Mouse (Mus musculus) cerebral cortex, adult 2 months (tissue): ENCODE results near the gene Heatr3.

Experiments used
- WGBS: fragments of 180-500 bp; shearing (Covaris S2); methylation state at CpG from one replicate; pipeline ENCODE4 v1.1.7; 2018; 5-methylcytosine and 5-hydroxymethylcytosine counted together

Heatr3 gene

DNA sequence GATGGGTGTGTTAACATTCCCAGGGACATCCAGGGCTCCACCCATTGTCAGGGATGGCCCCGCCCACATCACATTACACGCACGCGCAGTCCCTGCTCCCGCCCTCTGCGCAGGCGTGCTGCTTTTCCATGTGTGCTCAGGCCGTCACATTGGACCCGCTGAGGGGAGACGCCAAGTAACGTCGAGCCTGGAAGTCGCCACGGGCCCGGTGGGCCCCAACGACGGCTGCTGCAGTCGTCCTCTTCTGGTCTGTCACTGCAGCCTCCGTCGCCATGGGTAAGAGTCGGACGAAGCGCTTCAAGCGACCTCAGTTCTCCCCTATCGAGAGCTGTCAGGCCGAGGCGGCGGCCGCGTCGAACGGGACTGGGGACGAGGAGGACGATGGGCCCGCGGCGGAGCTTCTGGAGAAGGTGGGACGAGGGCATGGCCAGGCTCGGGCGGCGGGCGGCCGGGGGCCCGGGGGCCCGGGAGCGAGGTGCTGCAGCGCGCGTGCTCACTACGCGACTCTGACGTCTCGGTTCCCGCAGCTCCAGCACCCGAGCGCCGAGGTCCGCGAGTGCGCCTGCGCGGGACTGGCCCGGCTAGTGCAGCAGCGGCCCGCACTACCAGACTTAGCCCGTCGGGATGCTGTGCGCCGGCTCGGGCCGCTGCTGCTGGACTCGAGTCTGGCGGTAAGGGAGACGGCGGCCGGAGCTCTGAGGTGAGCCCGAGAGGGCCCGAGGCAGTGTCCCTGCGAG is at the start of gene Heatr3:
Gene Heatr3 (plus strand): TSS at position 108 of the 737 bp plus-strand sequence.
- WGBS = 1% methylated on average over 79 of the region's 79 CpGs

DNA sequence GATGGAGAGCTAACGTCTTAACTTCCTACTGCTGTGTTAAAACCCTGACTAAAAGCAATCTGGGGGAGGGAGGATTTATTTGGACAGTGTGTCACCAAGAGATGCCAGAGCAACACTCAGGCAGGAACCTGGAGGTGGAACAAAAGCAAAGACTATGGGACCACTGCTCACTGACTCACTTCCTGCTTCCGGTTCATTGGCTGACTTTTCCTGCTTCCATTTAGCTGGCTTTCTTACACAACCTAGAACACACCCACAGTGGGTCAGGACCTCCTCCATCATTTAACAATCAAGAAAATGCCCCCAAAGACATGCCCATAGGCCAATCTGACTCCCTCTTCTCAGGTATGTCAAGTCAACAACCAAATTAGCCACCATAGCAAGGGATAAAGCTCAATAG is 46.0 kb upstream of the Heatr3 start:
- WGBS = 51% methylated on average over 2 of the region's 2 CpGs

DNA sequence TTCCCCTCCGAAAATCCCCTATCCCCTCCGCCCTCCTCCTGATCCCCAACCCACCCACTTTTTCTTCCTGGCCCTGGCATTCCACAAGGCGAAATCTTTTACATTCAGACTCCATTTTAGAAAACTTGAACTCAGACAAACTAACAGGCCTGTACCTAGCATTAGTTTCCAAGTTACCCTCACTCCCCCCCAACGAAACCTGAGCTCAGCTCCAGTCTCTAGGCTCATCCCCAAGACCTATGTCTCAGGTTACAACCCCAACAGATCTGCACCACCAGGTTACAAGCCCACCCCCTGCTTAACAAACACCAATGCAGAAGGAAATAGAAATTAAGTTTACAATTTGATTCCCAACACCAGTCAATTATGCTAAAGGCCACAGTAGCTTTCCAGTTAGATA is 44.3 kb upstream of the Heatr3 start:
- 92% methylated on average over 4 of the region's 4 CpGs for WGBS

DNA sequence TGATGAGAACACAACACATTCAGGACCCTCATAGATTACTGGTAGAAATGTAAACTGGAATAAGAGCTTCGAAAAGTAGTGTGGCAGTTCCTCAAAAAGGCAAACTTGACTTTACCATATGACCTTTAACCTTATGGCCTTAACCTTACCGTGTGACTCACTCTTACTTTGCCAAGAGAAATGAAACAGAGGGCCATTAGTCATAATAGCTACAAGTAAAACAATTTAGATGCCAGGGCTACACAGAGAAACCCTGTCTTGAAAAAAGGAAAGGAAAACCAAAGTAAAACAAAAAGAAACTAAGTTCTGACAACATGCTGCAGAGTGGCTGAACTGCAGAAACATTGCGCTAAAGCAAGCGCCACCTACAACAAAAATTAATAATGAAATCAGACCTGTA is 38.8 kb upstream of the Heatr3 start:
- WGBS = 88% methylated on average over 4 of the region's 4 CpGs

DNA sequence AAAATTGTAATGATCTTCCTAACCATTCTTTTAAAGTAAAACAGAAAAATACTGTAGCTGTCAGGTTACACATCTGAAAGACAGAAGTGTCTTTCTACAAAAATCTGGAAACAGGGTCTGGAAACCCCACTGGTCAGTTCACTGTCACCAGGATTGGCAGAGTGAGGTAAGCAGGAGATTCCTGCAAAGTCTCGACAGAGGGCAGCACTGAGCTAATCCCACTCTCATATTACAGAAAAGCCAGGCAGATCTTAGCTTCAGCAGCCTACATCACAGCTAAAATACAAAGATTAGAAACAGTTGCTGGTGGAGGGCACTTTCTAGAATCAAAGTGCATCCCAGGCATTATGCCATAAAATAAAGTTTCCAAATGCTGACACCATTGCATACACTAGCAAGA is 38.1 kb upstream of the Heatr3 start:
- WGBS = 0% methylated on average over 1 of the region's 1 CpGs

DNA sequence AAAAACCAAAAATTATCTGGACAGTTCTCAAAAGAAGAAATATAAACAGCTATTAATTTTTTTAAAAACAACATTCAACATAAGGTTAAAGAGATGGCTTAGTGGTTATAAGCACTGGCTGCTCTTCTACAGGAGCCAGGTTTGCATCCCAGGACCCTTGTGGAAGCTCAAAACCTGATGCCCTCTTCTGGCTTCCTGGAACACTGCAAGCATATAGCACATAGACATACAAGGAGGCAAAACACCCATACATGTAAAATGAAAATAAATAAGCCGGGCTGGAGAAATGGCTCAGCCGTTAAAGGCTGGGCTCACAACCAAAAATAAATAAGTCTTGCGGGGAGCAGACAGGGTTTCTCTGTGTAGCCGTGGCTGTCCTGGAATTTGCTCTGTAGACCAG is 28.4 kb upstream of the Heatr3 start:
- 83% methylated on average over 4 of the region's 4 CpGs for WGBS

DNA sequence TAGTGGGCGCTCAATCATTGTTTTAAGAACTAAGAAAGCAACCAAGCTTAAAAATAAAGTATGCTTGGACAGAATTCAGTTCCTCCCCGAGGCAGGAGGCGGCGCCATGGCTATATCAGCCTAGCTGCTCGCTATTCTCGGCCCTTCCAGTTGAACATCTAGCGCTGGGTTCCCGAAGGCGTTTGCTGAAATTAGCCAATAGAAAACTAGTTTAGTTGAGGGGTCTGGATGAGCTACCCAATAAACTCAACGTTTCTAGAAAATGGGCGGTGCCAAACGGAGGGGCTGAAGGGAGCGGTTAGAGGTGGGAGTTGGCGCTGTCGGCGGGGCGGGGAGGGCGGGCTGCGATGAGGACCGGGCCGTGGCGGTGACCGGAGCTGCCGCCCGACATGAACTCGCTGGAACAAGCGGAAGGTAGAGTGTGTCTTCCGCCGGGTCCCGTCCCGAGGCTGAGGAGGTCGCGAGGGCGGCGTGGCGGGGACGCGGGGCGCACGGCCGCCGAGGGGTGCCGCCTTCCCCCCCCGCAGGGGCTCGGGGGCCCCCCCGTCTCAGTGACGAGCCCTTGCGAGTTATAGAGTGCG is 19.1 kb upstream of the Heatr3 start, which contains the start of gene Cnep1r1:
Gene Cnep1r1 (plus strand): TSS at position 314 of the 581 bp plus-strand sequence.
- 1% methylated on average over 49 of the region's 49 CpGs for WGBS

DNA sequence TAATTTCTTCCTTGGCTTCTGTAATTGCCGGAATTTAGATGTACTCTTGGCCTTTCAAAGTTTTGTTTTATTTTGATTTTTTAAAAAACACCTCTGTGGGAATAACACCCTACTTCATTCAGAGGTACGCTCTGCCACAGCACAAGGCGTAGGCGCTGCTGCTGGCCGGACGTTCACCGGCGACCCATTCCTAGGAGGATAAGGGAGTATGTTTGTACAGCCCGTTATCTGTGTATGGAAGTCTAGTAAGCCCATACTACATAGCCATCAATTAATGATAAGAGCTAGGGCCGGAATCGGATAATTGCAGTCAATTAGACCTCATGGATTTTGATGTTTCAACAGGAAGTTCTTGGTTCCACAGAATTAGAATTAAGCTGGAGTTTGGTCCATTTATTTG is 18.6 kb upstream of the Heatr3 start:
- WGBS = under 1% methylated on average over 11 of the region's 11 CpGs

DNA sequence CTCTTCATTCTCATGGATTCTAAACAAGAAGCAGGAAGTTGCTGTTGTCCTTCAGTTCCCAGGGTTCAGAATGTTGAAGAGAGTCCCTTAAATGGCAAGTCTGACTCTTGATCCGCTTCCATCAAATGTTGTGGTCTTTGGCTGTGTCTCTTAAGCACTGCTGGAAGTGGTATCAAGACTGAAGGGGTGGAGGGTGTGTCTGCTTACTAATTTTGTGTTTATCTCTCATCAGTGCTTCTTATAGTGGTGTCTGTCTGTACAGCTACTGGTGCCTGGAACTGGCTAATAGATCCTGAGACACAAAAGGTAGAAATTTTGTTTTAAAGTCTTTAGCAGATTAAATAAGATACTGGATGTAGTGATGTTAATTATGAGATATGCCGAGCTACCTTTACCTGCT is 12.8 kb upstream of the Heatr3 start:
- WGBS = 94% methylated on average over 2 of the region's 2 CpGs

DNA sequence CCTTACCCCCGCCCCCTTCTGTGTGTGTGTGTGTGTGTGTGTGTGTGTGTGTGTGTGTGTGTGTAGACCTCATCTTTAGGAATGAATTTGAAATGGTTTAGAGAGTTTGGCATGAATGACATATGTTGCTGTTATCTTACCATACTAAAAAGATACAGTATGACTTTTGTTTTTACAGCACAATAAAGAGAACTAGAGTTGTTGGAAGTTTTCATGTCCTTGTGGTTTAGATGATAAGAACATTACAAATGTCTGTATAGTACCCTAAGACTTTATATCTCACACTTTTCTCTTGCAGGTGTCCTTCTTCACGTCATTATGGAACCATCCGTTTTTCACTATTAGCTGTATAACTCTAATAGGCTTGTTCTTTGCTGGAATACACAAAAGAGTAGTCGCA is 8.3 kb upstream of the Heatr3 start:
- 92% methylated on average over 4 of the region's 4 CpGs for WGBS

DNA sequence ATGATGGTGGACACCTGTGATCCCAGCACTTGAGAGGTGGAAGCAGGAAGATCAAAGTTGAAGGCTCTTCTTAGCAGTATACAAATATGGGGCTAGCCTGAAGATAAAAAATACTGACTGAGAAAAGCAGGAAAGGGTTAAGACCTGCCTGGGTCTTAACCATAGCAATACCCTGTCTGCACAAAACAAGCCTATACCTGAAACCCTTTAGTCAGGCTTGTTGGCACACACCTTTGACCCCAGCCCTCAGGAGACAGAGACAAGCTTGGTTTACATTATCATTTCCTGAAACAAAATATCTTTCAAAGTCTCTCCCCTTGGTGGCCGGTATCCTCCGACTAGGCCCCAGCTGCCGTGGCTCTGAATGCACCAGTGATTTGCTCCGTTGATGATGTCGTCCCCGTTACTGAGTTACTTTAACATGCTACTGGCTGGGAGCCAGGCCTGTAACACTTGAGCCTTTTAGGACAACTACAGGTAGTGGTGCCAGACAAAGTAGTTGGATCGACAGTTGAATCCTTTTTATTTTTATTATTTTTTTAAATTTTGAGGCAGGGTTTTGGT is 6.8 kb upstream of the Heatr3 start:
- 48% methylated on average over 7 of the region's 7 CpGs for WGBS

DNA sequence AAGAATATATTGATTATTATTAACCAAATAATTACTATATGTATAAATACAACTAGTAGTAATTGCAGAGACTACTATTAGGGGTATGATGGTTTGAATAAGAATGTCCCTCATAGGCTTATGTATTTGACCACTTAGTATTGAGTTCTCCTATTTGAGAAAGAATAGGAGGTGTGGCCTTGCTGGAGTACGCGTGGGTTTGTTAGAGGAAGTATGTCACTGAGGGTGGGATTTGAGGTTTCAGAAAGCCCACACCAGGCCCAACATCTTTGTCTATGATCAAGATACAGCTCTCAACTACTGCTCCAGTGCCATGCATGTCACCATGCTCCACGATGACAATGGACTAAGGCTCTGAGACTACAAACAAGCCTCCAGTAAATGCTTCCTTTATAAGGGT is 1.6 kb downstream of the Heatr3 start:
- 80% methylated on average over 3 of the region's 3 CpGs for WGBS

DNA sequence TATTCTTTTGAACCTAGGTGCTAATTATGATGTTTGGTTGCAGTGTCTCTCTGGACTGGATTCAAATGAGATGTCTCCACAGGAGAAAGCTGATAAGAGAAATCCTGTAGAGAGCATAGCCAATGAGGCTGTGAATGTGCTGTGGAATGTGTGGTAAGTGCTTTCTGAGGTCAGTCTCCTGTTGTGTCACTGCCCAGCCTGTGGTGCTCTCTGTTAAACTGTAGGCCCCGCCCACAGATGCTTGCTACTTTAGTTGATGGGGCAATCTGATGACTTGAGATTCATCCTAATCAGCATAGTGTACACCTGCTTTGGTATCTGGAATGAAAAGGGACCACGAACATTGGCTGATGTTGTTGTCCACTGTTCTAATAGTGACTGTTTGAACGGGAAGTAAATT is 4.0 kb downstream of the Heatr3 start:
- 82% methylated on average over 3 of the region's 3 CpGs for WGBS

DNA sequence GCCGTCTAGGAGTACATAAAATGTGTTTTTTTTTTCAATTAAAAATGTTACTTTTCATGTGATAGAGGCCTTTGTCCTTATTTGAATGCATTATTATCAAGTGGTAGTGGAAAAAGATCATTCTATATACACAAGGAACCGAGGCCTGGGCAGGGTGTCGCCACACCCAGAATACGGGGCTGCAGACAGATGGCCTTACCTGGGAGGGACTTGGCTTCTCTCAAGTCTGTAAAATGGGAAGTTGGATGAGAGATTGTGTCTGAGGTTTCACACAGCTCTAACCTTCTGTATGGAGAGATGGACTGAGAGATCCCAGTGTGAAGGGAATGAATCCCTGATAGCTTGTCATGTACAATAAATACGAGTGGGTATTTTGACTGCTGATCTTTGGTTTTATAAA is 6.4 kb downstream of the Heatr3 start:
- 80% methylated on average over 5 of the region's 5 CpGs for WGBS

DNA sequence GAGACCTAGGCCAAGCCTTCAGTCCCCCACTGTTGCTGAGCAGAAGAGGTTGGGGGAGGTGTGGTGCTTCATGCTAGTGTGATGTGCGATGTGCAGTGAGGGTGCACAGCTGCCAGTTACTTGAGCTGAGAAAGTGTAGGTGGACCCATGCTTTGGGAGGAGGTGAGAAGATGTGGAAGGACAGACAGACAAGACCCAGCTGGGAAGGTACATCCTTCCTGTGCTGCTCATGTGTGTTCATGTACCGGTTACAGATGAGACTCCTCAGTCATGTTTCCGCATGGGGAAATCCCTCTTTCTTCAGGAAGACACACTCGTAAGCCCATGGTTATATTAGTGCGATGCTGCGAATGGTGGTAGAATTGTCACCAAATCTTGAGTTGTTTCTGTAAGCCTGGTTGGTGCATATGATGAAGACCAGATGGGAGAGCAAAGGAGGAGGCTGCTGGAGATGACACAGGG is 13.3 kb downstream of the Heatr3 start:
- WGBS = 52% methylated on average over 6 of the region's 6 CpGs

DNA sequence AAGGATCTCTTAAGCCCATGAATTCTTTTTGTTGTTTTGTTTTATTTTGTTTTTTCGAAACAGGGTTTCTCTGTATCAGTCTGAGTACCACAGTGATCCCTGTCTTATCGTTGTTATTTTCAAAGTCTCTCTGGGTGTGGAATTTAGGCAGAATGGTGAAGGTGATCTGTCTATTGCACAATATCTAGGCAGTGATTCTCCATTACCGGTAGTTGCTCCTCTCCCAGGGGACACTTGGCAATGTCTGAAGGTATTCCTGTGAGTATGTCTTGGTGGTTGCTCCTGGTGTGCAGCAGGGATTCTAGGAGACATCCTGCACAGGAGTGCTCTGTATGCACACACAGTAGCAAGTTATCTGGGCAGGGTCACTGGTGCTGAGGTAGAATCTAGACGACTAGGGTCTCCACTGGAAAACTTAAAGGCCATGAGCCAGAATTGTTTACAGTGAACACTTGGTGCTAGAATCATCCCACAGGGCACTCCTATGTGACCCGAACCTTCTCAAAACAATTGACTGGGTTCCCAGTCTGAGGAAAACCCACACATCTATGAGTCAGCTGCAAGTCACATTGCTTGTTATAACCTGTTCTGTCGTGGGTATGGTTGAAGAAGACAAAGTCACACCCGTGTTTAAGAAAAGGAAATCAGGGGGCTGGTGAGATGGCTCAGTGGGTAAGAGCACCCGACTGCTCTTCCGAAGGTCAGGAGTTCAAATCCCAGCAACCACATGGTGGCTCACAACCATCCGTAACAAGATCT is 22.8 kb downstream of the Heatr3 start:
- WGBS = 65% methylated on average over 10 of the region's 10 CpGs

DNA sequence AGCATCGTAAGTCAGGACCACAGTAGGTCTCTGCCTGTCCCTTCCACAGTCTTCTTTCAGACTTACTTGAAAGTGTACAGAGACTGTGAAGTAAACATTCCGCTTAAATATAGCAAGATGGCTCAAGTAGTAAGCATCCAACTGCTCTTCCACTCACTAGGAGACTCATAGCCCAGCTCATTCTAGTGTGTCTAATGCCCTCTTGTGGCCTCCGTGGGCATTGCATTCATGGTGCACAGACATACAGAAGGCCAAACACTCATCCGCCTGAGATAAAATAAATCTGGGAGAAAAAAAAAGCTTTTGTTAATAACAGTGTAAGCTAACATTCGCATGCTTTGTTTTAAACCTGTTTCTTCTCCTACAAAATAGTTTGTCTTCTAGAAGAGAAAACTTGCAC is 23.8 kb downstream of the Heatr3 start:
- 65% methylated on average over 5 of the region's 5 CpGs for WGBS

DNA sequence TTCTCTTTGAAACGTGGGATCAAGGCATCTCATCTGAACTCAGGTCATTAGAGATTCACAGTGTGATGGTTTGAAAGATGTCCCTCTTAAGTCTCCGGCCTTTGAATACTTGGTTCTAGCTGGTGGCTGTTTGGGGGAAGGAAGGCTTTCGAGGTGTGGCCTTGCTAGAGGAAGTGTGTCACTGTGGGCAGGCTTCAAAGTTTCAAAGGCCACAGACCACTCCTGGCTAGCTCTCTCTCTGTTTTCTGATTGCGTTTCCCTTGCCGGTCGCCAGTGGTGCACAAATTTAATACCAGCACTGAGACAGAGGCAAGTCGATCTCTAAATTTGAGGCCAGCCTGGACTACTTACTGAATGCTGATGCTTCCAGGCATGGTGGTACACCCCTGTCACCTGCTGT is 37.6 kb downstream of the Heatr3 start:
- WGBS = 87% methylated on average over 7 of the region's 7 CpGs

DNA sequence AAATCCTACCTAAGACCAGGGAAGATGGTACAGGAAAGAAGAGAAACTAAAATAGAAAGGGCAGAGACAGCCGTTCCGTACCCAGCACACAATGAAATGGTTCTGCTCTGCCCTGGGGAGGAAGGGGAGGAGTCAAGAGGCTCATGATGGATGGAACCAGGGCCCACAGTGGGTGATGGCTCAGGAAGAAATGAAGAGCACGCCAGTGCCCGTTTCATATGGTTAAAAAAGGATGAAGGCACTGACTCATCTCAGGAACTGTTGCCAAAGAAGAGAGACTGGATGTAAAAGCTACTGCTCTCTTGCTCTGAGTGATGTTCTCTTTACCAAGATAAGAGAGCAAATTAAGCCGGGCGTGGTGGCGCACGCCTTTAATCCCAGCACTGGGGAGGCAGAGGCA is 39.6 kb downstream of the Heatr3 start:
- 52% methylated on average over 8 of the region's 8 CpGs for WGBS

DNA sequence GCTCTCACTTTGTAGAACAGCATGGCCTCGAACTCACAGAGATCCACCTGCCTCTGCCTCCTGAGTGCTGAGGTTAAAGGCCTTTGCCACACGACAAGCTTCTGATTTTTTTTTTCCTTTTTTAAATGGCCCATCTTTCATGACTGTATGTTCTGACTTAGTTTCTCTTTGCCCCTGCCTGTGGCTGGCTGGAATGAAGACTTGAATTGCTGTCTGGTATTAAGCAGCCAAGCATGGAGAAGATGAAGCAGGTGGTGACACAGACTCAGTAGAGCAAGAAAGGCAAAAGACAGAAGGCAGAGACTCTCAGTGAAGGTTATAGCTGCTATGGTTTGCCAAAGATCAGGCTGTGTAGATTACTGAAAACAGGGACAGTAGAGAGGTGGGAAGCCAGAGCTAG is 45.5 kb downstream of the Heatr3 start:
- WGBS = 84% methylated on average over 2 of the region's 2 CpGs

DNA sequence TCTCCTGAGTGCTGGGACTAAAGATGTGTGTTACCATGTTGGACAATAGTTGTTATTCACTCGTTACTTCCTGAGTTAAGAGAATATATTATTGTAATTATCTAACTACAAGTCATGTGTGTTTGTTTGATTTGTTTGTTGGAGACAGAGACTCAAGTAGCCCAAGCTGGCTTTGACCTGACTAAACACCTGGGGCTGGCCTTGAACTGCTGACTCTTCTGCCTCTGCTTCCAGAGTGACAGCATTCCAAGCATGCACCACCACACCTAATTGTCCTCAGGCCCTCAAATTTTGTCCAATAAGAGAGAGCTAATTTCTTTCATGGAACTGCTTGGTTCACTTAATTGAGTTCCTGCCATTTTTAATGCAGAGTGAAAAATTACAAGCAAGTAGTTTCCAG is 47.3 kb downstream of the Heatr3 start:
- 82% methylated on average over 1 of the region's 1 CpGs for WGBS

DNA sequence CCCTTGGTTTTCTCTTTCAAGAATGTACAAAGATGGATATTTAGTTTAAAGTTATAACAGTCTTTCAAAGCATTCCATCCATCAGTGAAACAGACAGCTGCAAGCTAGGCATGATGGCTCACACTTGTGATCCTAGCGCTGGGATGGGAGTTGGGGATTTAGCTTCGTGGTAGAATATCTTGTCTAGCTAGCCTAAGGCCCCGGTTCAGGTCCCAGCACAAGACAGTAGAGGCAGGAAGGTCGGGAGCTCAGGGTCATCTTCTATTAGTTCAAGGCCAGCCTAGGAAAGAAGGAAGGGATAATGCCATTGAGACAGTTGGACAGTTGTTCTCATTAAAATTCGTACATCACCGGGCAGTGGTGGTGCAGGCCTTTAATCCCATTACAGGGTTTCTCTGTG is 48.1 kb downstream of the Heatr3 start:
- WGBS = 84% methylated on average over 6 of the region's 6 CpGs

DNA sequence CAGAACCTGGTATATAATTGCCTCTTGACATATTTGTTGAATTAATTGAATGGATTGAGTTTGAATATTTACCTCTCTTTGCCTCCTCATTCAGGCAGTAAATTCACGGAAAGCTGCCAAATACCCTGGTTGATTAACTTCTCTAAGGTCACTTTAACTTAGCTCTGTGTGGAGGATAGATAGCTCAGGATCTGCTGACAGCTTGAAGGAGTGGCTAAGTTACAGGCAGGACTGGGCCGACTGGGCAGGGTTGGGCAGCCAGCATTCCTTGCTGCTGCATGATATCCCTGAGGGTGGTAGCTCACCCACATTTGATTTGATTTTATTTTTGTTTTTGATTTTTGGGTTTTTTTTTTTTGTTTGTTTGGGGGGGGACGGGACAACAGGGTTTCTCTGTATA is 59.7 kb downstream of the Heatr3 start:
- WGBS = 86% methylated on average over 3 of the region's 3 CpGs
